Mouse (Mus musculus) midbrain, embryonic 11.5 days (tissue): ENCODE measurements around the gene Anxa8. TPM values are rescaled to one million over a fixed set of nuclear protein-coding genes. Genes with fewer than 3 reads are reported as not detected.

Experiments
- ATAC-seq: fragments of 200-750 bp; cut with Nextera tagmentation; 2 replicates; pipeline ENCODE4 v1.8.0; 2017; ENCODE audit warnings: moderate TSS enrichment, moderate library complexity; ENCODE audit not compliant: low FRiP score
- DNase-seq: peaks from one replicate; pipeline ENCODE4 v3.0.0; 2015; ENCODE audit warnings: low spot score; ENCODE audit errors: missing footprints
- H3K27ac ChIP-seq: fragments of 300-500 bp; sonication (generic); 2 replicates; pipeline ENCODE4 v1.5.1; 2014; ENCODE audit warnings: low read depth, low read length
- H3K27me3 ChIP-seq: fragments of 300-500 bp; sonication (generic); 2 replicates; pipeline ENCODE4 v1.6.1; 2014; ENCODE audit warnings: mild to moderate bottlenecking, low read length, moderate library complexity, mixed read lengths; ENCODE audit not compliant: control insufficient read depth, insufficient read depth
- H3K36me3 ChIP-seq: fragments of 300-500 bp; sonication (generic); 2 replicates; pipeline ENCODE4 v1.6.1; 2014; ENCODE audit warnings: mild to moderate bottlenecking, low read length, moderate library complexity, mixed read lengths; ENCODE audit not compliant: control insufficient read depth, insufficient read depth
- H3K4me1 ChIP-seq: fragments of 300-500 bp; sonication (generic); 2 replicates; pipeline ENCODE4 v1.6.1; 2014; ENCODE audit warnings: low read length; ENCODE audit not compliant: control insufficient read depth, insufficient read depth
- H3K4me2 ChIP-seq: fragments of 300-500 bp; sonication (generic); 2 replicates; pipeline ENCODE4 v1.6.1; 2014; ENCODE audit warnings: mild to moderate bottlenecking, moderate library complexity
- H3K4me3 ChIP-seq: fragments of 300-500 bp; sonication (generic); 2 replicates; pipeline ENCODE4 v1.5.1; 2014; ENCODE audit warnings: low read depth, low read length
- H3K9ac ChIP-seq: fragments of 300-500 bp; sonication (generic); 2 replicates; pipeline ENCODE4 v1.6.1; 2014; ENCODE audit warnings: low read length
- H3K9me3 ChIP-seq: fragments of 300-500 bp; sonication (generic); 2 replicates; pipeline ENCODE4 v1.6.1; 2016; ENCODE audit warnings: low read length; ENCODE audit not compliant: control insufficient read depth
- WGBS: fragments of 180-500 bp; shearing (Covaris S2); extraction: QIAGEN DNeasy Blood & Tissue Kit; methylation state at CpG from one replicate; pipeline ENCODE4 v1.1.7; 2014; 5-methylcytosine and 5-hydroxymethylcytosine counted together
- polyA plus RNA-seq: library from polyadenylated mRNA; unstranded; fragments of >200 nt; fragmentation: Nextera tagmentation; extraction: Ambion mirVana; gene quantifications from 2 replicates; pipeline ENCODE4 v1.2.1, GENCODE M21; 2014

Anxa8 gene
- polyA plus RNA-seq, 1 experiment from 2014 or later: 0.81 TPM

- Histone ChIP-seq H3K27ac (no peak overlapping the region), H3K27me3 (no peaks in the 10 kb centered on the region), H3K4me3 (no peak overlapping the region), H3K9ac (no peak overlapping the region), H3K4me1 (no peaks in the 10 kb centered on the region), H3K4me2 (no peak overlapping the region), H3K9me3 (no peaks in the 10 kb centered on the region), H3K36me3 (no peaks in the 10 kb centered on the region)
- WGBS: 28% methylated on average over 8 of the region's 8 CpGs
- DNase-seq (peak; percentile 91), ATAC-seq (peak; percentile 68)
These were observed 19.1 kb downstream of the Anxa8 start for GRCm38 (mm10) chr14:34104892-34105291.

DNA sequence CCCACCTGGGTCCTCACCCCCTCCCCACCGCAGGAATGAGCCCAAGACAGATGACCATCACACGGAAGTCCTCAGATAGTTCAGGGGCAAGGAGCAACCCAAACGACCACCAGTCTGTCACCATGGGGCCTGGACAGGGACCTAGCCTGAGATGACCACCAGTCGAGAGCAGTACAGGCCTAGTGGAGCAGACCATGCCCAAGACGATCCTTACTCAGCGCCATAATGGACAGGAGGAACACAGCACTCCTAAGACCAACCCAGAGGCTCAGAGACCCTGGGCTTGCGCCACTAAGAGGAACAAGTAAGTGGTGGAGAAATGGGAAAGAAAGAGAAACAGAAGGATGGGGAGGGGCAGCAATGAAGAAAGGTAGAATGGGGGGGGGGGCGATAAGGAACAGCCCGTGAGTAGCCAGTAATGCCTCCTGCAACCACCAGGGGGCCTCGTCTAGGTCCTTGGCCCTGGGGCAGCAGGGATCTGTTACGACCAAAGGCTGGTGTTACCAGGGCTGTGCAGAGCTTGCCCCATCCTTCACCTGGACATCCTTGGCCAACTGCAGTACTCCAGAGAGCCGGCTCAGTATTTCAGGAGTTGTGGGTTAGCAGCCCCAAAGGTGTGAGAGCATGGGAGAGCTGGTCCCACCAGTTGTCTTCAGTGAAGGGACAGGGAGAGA, 20.7 kb downstream of the Anxa8 start:
- no peaks in the 10 kb centered on the region for H3K27me3 ChIP-seq
- ATAC-seq (no peak), DNase-seq (no peak)
- H3K4me2 ChIP-seq: no peak overlapping the region
- H3K4me1 ChIP-seq: no peaks in the 10 kb centered on the region
- WGBS: 61% methylated on average over 11 of the region's 12 CpGs
- no peak overlapping the region for H3K4me3 ChIP-seq
- no peak overlapping the region for H3K27ac ChIP-seq
- no peaks in the 10 kb centered on the region for H3K36me3 ChIP-seq
- no peak overlapping the region for H3K9ac ChIP-seq
- no peaks in the 10 kb centered on the region for H3K9me3 ChIP-seq

GRCm38 (mm10) chr14:34107594-34107993, 21.8 kb downstream of the Anxa8 start:
- WGBS: 88% methylated on average over 4 of the region's 4 CpGs
- H3K27me3 ChIP-seq: no peaks in the 10 kb centered on the region
- ATAC-seq (no peak), DNase-seq (no peak)
- no peak overlapping the region for H3K4me2 ChIP-seq
- H3K4me1 ChIP-seq: no peaks in the 10 kb centered on the region
- H3K36me3 ChIP-seq: no peaks in the 10 kb centered on the region
- no peak overlapping the region for H3K9ac ChIP-seq
- H3K9me3 ChIP-seq: no peaks in the 10 kb centered on the region
- H3K4me3 ChIP-seq: no peak overlapping the region
- H3K27ac ChIP-seq: no peak overlapping the region

GRCm38 (mm10) chr14:34114311-34114710, 28.5 kb downstream of the Anxa8 start:
- no peak overlapping the region for H3K4me3 ChIP-seq
- no peaks in the 10 kb centered on the region for H3K4me1 ChIP-seq
- 86% methylated on average over 4 of the region's 4 CpGs for whole genome bisulfite sequencing
- H3K9me3 ChIP-seq: no peaks in the 10 kb centered on the region
- H3K27me3 ChIP-seq: no peaks in the 10 kb centered on the region
- H3K36me3 ChIP-seq: no peaks in the 10 kb centered on the region
- no peak overlapping the region for H3K9ac ChIP-seq
- no peak overlapping the region for H3K27ac ChIP-seq
- H3K4me2 ChIP-seq: no peak overlapping the region
- ATAC-seq (no peak), DNase-seq (no peak)

GRCm38 (mm10) chr14:34119046-34119723, 33.4 kb downstream of the Anxa8 start:
- Histone ChIP-seq H3K4me1 (no peaks in the 10 kb centered on the region), H3K9ac (no peak overlapping the region), H3K9me3 (no peaks in the 10 kb centered on the region), H3K27ac (no peak overlapping the region), H3K4me2 (no peak overlapping the region), H3K27me3 (no peaks in the 10 kb centered on the region), H3K4me3 (no peak overlapping the region), H3K36me3 (no peaks in the 10 kb centered on the region)
- ATAC-seq (no peak), DNase-seq (no peak)
- WGBS: 83% methylated on average over 7 of the region's 7 CpGs

- Histone ChIP-seq H3K4me3 (no peak overlapping the region), H3K27ac (no peak overlapping the region), H3K9me3 (no peaks in the 10 kb centered on the region), H3K27me3 (no peaks in the 10 kb centered on the region), H3K4me2 (no peak overlapping the region), H3K36me3 (no peaks in the 10 kb centered on the region), H3K4me1 (no peaks in the 10 kb centered on the region), H3K9ac (no peak overlapping the region)
- ATAC-seq (no peak), DNase-seq (no peak)
- 86% methylated on average over 12 of the region's 12 CpGs for WGBS
These were observed 34.5 kb downstream of the Anxa8 start for GRCm38 (mm10) chr14:34120016-34120910.

DNA sequence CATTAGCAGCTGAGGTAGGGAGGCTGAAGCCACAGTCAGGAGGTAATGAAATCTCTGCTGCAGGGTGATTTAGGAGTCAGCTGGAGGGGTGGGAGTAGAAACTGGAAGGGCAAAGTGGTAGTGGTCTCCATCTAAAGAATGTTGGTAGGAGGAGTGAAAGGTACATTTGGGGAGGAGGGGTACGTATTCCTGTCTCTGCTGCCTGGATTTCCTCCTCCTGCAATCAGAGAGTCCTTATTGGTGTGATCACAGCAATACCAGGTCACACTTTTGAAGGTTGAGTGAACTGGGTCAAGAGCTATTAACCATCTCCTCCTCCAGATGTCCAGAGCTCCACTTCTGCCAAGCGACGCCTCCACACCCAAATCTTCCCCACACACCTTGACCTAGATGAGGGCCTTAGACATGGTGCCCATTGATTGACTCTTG, 35.2 kb downstream of the Anxa8 start:
- DNase-seq (no peak), ATAC-seq (no peak)
- Histone ChIP-seq H3K9ac (no peak overlapping the region), H3K4me1 (no peaks in the 10 kb centered on the region), H3K4me2 (no peak overlapping the region), H3K27me3 (no peaks in the 10 kb centered on the region), H3K9me3 (no peaks in the 10 kb centered on the region), H3K4me3 (no peak overlapping the region), H3K36me3 (no peaks in the 10 kb centered on the region), H3K27ac (no peak overlapping the region)
- 92% methylated on average over 3 of the region's 3 CpGs for WGBS

- Histone ChIP-seq H3K36me3 (no peaks in the 10 kb centered on the region), H3K4me1 (no peaks in the 10 kb centered on the region), H3K4me3 (no peak overlapping the region), H3K27ac (no peak overlapping the region), H3K9ac (no peak overlapping the region), H3K4me2 (no peak overlapping the region), H3K27me3 (no peaks in the 10 kb centered on the region), H3K9me3 (no peaks in the 10 kb centered on the region)
- ATAC-seq (no peak), DNase-seq (no peak)
- 90% methylated on average over 4 of the region's 4 CpGs for WGBS
These were observed 35.9 kb downstream of the Anxa8 start for GRCm38 (mm10) chr14:34121691-34122090.

GRCm38 (mm10) chr14:34131216-34131615, 45.4 kb downstream of the Anxa8 start:
- no peak for ATAC-seq
- H3K27me3 ChIP-seq: no peaks in the 10 kb centered on the region
- H3K9me3 ChIP-seq: no peaks in the 10 kb centered on the region
- no peak overlapping the region for H3K4me3 ChIP-seq
- WGBS: 85% methylated on average over 6 of the region's 6 CpGs
- no peak overlapping the region for H3K9ac ChIP-seq
- DNase-seq: no peak
- H3K4me1 ChIP-seq: no peaks in the 10 kb centered on the region
- no peak overlapping the region for H3K27ac ChIP-seq
- H3K36me3 ChIP-seq: no peaks in the 10 kb centered on the region
- no peak overlapping the region for H3K4me2 ChIP-seq
